Mouse (Mus musculus): Measurements from ENCODE around the gene Col19a1. TPM values are rescaled to one million over a fixed set of nuclear protein-coding genes. Genes with fewer than 3 reads are reported as not detected.

Col19a1 gene
- polyA plus RNA-seq, 1 experiment = not detected

DNA sequence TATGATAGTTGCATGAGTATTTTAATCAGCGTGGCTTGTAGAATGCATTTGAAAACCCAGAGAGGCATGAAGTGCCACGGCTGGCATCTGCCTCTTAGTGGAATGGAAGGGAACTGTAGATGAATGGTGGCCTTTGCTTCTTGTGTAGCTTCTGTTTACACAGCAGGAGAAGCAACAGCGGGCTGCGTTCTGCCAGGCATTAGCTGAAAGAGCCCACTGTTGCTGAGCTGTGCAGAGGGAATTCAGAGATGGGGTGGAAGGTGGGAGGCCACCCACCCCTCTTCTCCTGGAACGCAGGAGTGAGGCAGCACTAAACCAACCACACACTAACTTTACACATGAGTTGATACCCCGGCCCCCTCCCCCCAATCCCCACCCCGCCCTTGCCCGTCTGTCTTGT, 356.8 kb downstream of the Col19a1 start:
- Histone ChIP-seq H3K27ac (ENCODE audit: insufficient read depth, low read depth, low read length) (no peak overlapping the region), H3K36me3 (ENCODE audit: control insufficient read depth, insufficient read depth, low read length) (no peaks in the 10 kb centered on the region), H3K4me1 (ENCODE audit: control insufficient read depth, insufficient read depth, insufficient read length, low read length) (peaks cover 5% of the 10 kb centered on the region; the same call in 1 of the 2 replicates), H3K27me3 (ENCODE audit: control insufficient read depth, insufficient read depth, low read length) (no peaks in the 10 kb centered on the region), H3K4me3 (ENCODE audit: low read depth, low read length) (no peak overlapping the region)
- WGBS = 14% methylated on average over 8 of the region's 8 CpGs
- TF ChIP-seq CTCF (IDR thresholded peaks at IDR 0.05; ENCODE audit: extremely low read depth, insufficient read length, insufficient replicate concordance, low read depth, low read length) = no peak
- TF ChIP-seq POLR2A (IDR thresholded peaks at IDR 0.05; ENCODE audit: low read depth, low read length) = no peak

DNA sequence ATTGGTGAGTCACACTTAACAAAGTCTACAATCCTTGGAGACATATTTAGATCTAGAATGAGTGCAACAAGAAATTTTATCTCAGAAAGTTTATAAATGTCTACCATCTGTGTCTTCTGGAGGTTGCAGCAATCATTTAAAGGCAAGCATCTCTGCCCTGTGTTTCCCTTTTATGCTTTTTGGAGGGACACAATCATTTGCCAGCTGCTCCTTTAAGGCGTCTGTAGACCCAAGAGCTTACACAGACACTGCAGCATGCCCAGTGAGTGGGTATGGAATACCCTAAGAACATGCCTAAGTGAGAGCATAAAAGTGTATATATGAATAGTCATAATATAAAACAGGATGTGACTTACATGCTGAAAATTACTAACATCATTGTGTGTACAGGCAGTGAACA, 357.7 kb downstream of the Col19a1 start:
- peaks cover 5% of the 10 kb centered on the region; the same call in 1 of the 2 replicates for H3K4me1 ChIP-seq (ENCODE audit: control insufficient read depth, insufficient read depth, insufficient read length, low read length)
- no peak overlapping the region for H3K27ac ChIP-seq (ENCODE audit: insufficient read depth, low read depth, low read length)
- H3K27me3 ChIP-seq (ENCODE audit: control insufficient read depth, insufficient read depth, low read length) = no peaks in the 10 kb centered on the region
- no peaks in the 10 kb centered on the region for H3K36me3 ChIP-seq (ENCODE audit: control insufficient read depth, insufficient read depth, low read length)
- no peak for TF ChIP-seq POLR2A (IDR thresholded peaks at IDR 0.05; ENCODE audit: low read depth, low read length)
- no peak for TF ChIP-seq CTCF (IDR thresholded peaks at IDR 0.05; ENCODE audit: extremely low read depth, insufficient read length, insufficient replicate concordance, low read depth, low read length)
- 84% methylated on average over 1 of the region's 1 CpGs for WGBS
- no peak overlapping the region for H3K4me3 ChIP-seq (ENCODE audit: low read depth, low read length)

DNA sequence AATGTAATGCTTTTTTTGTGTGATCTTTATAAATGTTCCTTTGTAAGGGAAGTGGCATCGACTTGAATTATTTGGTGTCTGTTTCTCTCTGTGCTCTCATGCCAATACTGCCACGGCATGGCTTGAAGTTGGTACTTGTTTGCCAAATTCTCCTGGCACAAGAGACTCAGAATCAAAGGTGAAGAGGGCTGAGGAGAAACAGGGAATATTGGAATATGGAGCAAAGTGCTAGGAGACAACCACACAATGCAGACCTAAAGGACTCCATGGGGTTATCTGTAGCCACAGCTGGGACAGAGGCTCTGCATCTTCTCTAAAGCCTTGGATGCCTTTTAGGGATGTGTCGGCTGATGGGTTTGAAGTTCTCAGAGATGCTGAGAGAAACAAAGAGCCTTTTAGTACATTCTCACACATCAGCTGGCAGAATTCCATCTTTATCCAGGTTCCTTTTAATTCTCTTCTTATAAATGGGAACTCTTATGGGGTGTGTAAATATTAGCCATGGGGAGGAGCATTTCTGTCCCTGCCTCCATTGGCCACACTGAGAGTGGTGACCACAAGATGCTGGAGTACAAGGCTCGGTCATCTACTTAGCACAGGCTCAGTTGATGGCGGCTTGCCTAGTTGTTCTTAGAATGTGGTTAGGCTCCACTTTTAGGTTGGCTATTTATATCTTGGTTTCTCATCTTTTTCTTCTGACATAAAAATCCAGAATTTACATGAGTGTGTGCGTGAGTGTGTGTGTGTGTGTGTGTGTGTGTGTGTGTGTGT, 360.1 kb downstream of the Col19a1 start:
- peaks cover 5% of the 10 kb centered on the region; the same call in 1 of the 2 replicates for H3K4me1 ChIP-seq (ENCODE audit: control insufficient read depth, insufficient read depth, insufficient read length, low read length)
- no peak overlapping the region for H3K4me3 ChIP-seq (ENCODE audit: low read depth, low read length)
- no peaks in the 10 kb centered on the region for H3K27me3 ChIP-seq (ENCODE audit: control insufficient read depth, insufficient read depth, low read length)
- H3K36me3 ChIP-seq (ENCODE audit: control insufficient read depth, insufficient read depth, low read length) = no peaks in the 10 kb centered on the region
- 81% methylated on average over 6 of the region's 6 CpGs for WGBS
- TF ChIP-seq CTCF (IDR thresholded peaks at IDR 0.05; ENCODE audit: extremely low read depth, insufficient read length, insufficient replicate concordance, low read depth, low read length) (no peak), POLR2A (IDR thresholded peaks at IDR 0.05; ENCODE audit: low read depth, low read length) (no peak)
- H3K27ac ChIP-seq (ENCODE audit: insufficient read depth, low read depth, low read length) = no peak overlapping the region

DNA sequence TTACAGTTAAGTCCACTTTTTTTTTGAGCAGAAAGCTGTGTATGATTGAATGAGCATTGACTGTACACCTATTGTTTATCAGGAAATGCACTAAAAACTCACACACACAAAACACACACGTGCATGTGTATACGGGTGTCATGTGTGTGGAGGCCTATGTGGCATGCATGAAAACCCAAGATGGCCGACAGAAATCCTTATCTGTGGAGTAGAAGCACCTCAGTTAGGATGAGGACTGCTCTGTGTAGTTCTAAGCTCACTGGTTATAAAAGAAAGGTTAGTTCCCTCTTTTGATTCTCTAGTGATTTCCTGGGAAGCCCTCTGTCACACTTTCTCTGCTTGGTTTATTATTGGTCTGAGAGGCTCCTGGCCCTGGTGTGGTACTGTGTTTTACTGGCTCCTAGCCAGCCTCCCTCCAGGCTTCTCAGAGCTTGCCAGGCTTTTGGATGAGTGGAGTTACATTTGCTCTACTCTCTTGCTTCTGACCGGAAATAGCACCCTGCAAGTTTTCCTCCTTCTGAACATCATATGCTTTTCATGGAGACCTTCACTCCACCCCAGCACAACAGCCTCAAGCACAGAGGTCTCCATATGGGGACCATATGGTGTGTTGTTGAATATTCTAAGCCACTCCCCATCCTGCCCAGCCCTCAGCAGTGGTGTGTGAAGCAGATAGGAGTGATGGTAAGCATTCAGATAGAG, 361.3 kb downstream of the Col19a1 start:
- TF ChIP-seq CTCF (IDR thresholded peaks at IDR 0.05; ENCODE audit: extremely low read depth, insufficient read length, insufficient replicate concordance, low read depth, low read length) (no peak), POLR2A (IDR thresholded peaks at IDR 0.05; ENCODE audit: low read depth, low read length) (no peak)
- H3K27me3 ChIP-seq (ENCODE audit: control insufficient read depth, insufficient read depth, low read length) = no peaks in the 10 kb centered on the region
- no peak overlapping the region for H3K4me3 ChIP-seq (ENCODE audit: low read depth, low read length)
- no peaks in the 10 kb centered on the region for H3K4me1 ChIP-seq (ENCODE audit: control insufficient read depth, insufficient read depth, insufficient read length, low read length)
- H3K27ac ChIP-seq (ENCODE audit: insufficient read depth, low read depth, low read length) = no peak overlapping the region
- 77% methylated on average over 4 of the region's 4 CpGs for WGBS
- H3K36me3 ChIP-seq (ENCODE audit: control insufficient read depth, insufficient read depth, low read length) = no peaks in the 10 kb centered on the region

DNA sequence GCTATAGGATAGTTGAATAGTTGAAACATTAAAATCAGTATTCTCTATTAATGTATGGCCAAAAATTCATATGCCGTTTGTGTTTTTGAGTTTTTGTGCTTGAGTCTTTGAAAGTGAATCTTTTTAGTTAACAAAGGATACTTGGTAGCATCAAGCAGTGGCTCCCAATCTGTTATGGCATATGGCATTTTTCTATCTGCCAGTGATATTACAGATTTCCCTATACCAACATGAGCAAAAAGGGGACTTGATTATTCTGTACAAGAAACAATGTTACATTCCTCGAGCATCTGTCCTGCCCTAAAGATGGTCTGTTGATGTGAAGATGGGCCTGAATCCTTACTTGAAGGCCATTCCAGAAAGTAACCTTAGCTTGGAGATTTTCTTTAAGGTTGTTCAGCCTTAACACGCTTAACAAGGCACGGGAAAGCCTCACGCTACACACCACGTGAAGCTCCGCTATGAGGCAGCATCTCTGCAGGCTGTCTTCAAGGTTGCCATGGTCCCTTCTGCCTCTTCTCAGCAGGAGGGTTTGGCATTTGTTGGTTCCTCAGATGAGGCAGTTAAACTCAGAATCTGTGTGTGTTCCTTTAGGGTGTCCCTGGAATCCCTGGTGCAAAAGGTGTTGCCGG, 364.2 kb downstream of the Col19a1 start:
- TF ChIP-seq POLR2A (IDR thresholded peaks at IDR 0.05; ENCODE audit: low read depth, low read length) = no peak
- no peak for TF ChIP-seq CTCF (IDR thresholded peaks at IDR 0.05; ENCODE audit: extremely low read depth, insufficient read length, insufficient replicate concordance, low read depth, low read length)
- H3K27me3 ChIP-seq (ENCODE audit: control insufficient read depth, insufficient read depth, low read length) = no peaks in the 10 kb centered on the region
- no peak overlapping the region for H3K4me3 ChIP-seq (ENCODE audit: low read depth, low read length)
- WGBS = 88% methylated on average over 8 of the region's 8 CpGs
- no peaks in the 10 kb centered on the region for H3K36me3 ChIP-seq (ENCODE audit: control insufficient read depth, insufficient read depth, low read length)
- H3K27ac ChIP-seq (ENCODE audit: insufficient read depth, low read depth, low read length) = no peak overlapping the region
- no peaks in the 10 kb centered on the region for H3K4me1 ChIP-seq (ENCODE audit: control insufficient read depth, insufficient read depth, insufficient read length, low read length)

DNA sequence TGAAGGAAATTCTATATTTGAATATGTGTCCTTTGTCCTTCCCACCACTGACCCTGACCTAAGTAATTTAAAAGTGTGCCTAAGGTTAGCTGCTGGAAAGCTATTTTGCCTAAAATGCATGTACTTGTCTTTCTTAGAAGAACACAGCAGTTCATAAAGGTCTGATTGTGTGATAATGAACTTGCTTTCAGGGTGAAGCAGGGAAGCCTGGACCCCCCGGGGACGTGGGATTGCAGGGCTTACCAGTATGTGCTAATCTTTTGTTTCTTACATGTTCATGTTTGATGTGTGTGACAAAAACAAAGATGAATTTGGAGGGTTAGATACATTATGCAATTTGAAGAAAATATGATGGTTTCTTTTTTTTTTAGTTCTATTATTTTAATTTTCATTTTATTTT, 365.0 kb downstream of the Col19a1 start:
- Histone ChIP-seq H3K4me3 (ENCODE audit: low read depth, low read length) (no peak overlapping the region), H3K4me1 (ENCODE audit: control insufficient read depth, insufficient read depth, insufficient read length, low read length) (no peaks in the 10 kb centered on the region), H3K27ac (ENCODE audit: insufficient read depth, low read depth, low read length) (no peak overlapping the region), H3K36me3 (ENCODE audit: control insufficient read depth, insufficient read depth, low read length) (no peaks in the 10 kb centered on the region), H3K27me3 (ENCODE audit: control insufficient read depth, insufficient read depth, low read length) (no peaks in the 10 kb centered on the region)
- TF ChIP-seq CTCF (IDR thresholded peaks at IDR 0.05; ENCODE audit: extremely low read depth, insufficient read length, insufficient replicate concordance, low read depth, low read length) = no peak
- TF ChIP-seq POLR2A (IDR thresholded peaks at IDR 0.05; ENCODE audit: low read depth, low read length) = no peak
- 83% methylated on average over 2 of the region's 2 CpGs for WGBS

DNA sequence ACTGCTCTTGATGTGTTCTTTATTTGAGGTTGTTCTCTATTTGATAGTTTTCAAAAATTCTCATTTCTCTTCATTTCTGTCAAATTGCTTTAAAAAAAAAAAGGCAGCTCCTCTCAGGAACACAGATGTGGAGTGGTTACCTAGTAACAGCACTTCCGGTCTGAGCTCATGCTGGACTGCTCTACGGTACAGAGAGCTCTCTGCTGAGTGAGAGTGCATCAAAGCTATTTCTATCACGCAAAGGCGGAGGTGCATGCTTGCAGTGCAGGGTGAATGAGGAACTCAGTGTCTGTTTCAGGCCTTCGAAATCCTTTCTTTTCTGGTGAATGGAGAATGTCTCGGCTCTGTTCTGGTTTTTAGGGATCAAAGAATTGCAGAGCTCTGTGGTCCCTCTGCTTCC, 368.2 kb downstream of the Col19a1 start:
- no peaks in the 10 kb centered on the region for H3K27me3 ChIP-seq (ENCODE audit: control insufficient read depth, insufficient read depth, low read length)
- H3K27ac ChIP-seq (ENCODE audit: insufficient read depth, low read depth, low read length) = no peak overlapping the region
- no peaks in the 10 kb centered on the region for H3K4me1 ChIP-seq (ENCODE audit: control insufficient read depth, insufficient read depth, insufficient read length, low read length)
- no peak overlapping the region for H3K4me3 ChIP-seq (ENCODE audit: low read depth, low read length)
- no peaks in the 10 kb centered on the region for H3K36me3 ChIP-seq (ENCODE audit: control insufficient read depth, insufficient read depth, low read length)
- no peak for TF ChIP-seq POLR2A (IDR thresholded peaks at IDR 0.05; ENCODE audit: low read depth, low read length)
- TF ChIP-seq CTCF (IDR thresholded peaks at IDR 0.05; ENCODE audit: extremely low read depth, insufficient read length, insufficient replicate concordance, low read depth, low read length) = no peak
- WGBS = 43% methylated on average over 6 of the region's 6 CpGs

Other genes starting within 250 kb of the Col19a1 start
- gene Lmbrd1, start 91.2 kb upstream of the Col19a1 start, polyA plus RNA-seq (2012; rRNA removed) = 3.3 and 8.5 TPM in 2 replicates

Data from small intestine, adult 2 months (tissue).